Mouse (Mus musculus): ENCODE results near the gene Rassf7. TPM values are rescaled to one million over a fixed set of nuclear protein-coding genes. Genes with fewer than 3 reads are reported as not detected.

Rassf7 gene
- total and polyA plus RNA-seq, 2 experiments, result 21.6 to 49.1 TPM

DNA sequence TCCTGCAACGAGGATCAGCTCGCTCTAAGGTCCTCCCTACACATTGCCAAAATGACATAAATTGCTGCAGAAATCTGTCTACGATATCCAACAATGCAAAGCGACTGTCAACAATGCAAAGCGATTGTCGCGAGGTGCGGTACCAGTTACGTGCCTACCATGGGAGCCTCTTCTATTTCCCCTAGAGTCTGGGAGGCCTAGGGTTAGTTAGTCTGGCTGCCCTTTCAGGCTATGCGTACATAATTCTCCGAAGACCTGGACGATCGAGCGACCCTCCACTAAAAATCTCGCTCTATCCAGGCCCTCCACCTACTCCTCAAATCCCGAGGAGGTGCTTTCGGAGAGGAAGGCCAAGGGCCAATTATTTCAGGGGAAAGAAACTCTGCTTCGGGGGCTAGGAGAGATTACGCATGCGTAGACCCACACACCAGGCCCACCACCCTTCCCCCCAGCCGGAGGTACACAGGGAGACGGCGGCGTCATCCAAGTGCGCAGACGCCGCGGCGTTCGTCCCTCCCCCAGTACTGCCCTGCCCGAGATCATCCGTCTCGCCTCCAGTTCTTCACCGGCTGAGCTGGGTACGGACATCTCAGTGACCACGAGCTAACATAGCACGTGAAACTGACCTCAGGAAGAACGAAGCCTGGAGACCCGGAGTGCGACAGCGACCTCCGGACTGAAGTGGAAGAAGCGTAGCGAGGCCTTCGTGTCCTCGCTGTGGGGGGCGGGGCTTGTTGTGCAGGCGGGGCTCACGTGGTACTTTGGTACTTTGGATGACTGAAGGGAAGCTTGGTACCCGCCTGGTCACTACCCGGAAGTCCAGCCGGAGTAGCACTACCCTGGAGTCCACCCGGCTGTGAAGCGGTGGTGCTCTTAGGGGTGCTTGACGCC, 43.3 kb upstream of the Rassf7 start, which contains the start of gene Rnh1:
Gene Rnh1 (minus strand): TSS at position 742 of the 891 bp plus-strand sequence.
- peak; percentile 57 for TF ChIP-seq POLR2A (IDR thresholded peaks at IDR 0.05; ENCODE audit: extremely low read depth, insufficient read depth, low read length)
- no peak for TF ChIP-seq CTCF (IDR thresholded peaks at IDR 0.05; ENCODE audit: low read depth, low read length)
- Histone ChIP-seq H3K9ac (ENCODE audit: low read depth, low read length) (peak within 1 kb of the TSS; percentile 83), H3K4me1 (ENCODE audit: control insufficient read depth, insufficient read depth, low read length) (peaks cover 22% of the 10 kb centered on the region; the same call in 1 of the 2 replicates), H3K4me3 (ENCODE audit: insufficient read depth, low read depth, low read length) (peak within 1 kb of the TSS; percentile 78), H3K36me3 (ENCODE audit: control insufficient read depth, insufficient read depth, low read length) (no peaks in the 10 kb centered on the region), H3K27me3 (ENCODE audit: control insufficient read depth, insufficient read depth, low read length) (no peaks in the 10 kb centered on the region), H3K79me2 (ENCODE audit: control insufficient read depth, insufficient read depth, low read length) (no peaks in the 10 kb centered on the region; the same call in 1 of the 2 replicates), H3K27ac (replicated peaks; ENCODE audit: insufficient read depth, low read depth, low read length) (peak within 1 kb of the TSS; percentile 90)
- peak; percentile 90 for DNase-seq (ENCODE audit: extremely low read depth, low read depth, low spot score)
- WGBS, result under 1% methylated on average over 55 of the region's 55 CpGs

DNA sequence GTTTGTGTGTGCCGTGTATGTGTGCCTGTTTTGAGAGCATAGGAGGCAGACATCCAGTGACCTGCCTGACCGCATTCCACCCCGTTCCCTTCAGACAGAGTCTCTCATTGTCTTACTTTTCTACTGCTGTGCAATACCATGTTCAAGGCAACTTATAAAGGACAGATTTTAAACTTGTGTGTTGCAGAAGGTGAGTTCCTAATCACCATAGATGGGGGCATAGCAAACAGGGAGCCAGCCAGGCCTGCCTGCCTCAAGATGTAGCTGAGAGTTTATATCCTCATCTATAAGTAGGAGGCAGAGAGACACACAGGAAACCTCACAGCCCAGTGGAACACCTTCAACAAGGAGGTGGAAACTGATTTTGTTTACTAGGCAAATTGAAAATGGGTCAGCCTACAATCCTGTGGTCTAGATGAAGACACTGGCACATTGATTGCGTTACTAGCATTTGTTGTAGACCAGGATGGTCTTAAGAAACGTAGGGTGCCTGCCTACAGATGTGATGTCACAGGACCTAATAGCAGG, 42.3 kb upstream of the Rassf7 start:
- peaks cover 17% of the 10 kb centered on the region; the same call in 1 of the 2 replicates for H3K4me1 ChIP-seq (ENCODE audit: control insufficient read depth, insufficient read depth, low read length)
- 69% methylated on average over 5 of the region's 5 CpGs for WGBS
- H3K9ac ChIP-seq (ENCODE audit: low read depth, low read length), result no peak overlapping the region; the same call in 1 of the 2 replicates
- no peak for TF ChIP-seq CTCF (IDR thresholded peaks at IDR 0.05; ENCODE audit: low read depth, low read length)
- H3K36me3 ChIP-seq (ENCODE audit: control insufficient read depth, insufficient read depth, low read length), result no peaks in the 10 kb centered on the region
- no peaks in the 10 kb centered on the region for H3K27me3 ChIP-seq (ENCODE audit: control insufficient read depth, insufficient read depth, low read length)
- DNase-seq (ENCODE audit: extremely low read depth, low read depth, low spot score), result no peak
- no peaks in the 10 kb centered on the region; the same call in 1 of the 2 replicates for H3K79me2 ChIP-seq (ENCODE audit: control insufficient read depth, insufficient read depth, low read length)
- peak overlapping the region; percentile 90 for H3K27ac ChIP-seq (replicated peaks; ENCODE audit: insufficient read depth, low read depth, low read length)
- H3K4me3 ChIP-seq (ENCODE audit: insufficient read depth, low read depth, low read length), result no peak overlapping the region

DNA sequence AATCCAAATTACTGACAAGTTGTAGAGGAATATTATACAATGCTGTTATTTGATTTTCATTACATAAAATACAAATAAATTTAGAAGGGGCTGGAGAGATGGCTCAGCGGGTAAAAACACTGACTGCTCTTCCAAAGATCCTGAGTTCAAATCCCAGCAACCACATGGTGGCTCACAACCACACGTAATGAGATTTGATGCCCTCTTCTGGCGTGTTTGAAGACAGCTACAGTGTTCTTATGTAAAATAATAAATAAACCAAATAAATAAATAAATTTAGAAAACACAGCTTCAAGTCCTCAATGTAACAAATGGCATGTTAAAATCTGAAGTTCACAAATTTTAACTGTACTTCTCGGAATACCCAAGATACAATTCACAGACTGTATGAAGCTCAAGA, 40.6 kb upstream of the Rassf7 start:
- H3K27me3 ChIP-seq (ENCODE audit: control insufficient read depth, insufficient read depth, low read length), result no peaks in the 10 kb centered on the region
- no peak overlapping the region for H3K4me3 ChIP-seq (ENCODE audit: insufficient read depth, low read depth, low read length)
- WGBS, result 89% methylated on average over 4 of the region's 4 CpGs
- TF ChIP-seq POLR2A (IDR thresholded peaks at IDR 0.05; ENCODE audit: extremely low read depth, insufficient read depth, low read length) (no peak), CTCF (IDR thresholded peaks at IDR 0.05; ENCODE audit: low read depth, low read length) (no peak)
- DNase-seq (ENCODE audit: extremely low read depth, low read depth, low spot score), result no peak
- no peaks in the 10 kb centered on the region; the same call in 1 of the 2 replicates for H3K79me2 ChIP-seq (ENCODE audit: control insufficient read depth, insufficient read depth, low read length)
- peaks cover 9% of the 10 kb centered on the region; the same call in 1 of the 2 replicates for H3K4me1 ChIP-seq (ENCODE audit: control insufficient read depth, insufficient read depth, low read length)
- no peak overlapping the region for H3K27ac ChIP-seq (replicated peaks; ENCODE audit: insufficient read depth, low read depth, low read length)
- no peak overlapping the region for H3K9ac ChIP-seq (ENCODE audit: low read depth, low read length)
- no peaks in the 10 kb centered on the region for H3K36me3 ChIP-seq (ENCODE audit: control insufficient read depth, insufficient read depth, low read length)

DNA sequence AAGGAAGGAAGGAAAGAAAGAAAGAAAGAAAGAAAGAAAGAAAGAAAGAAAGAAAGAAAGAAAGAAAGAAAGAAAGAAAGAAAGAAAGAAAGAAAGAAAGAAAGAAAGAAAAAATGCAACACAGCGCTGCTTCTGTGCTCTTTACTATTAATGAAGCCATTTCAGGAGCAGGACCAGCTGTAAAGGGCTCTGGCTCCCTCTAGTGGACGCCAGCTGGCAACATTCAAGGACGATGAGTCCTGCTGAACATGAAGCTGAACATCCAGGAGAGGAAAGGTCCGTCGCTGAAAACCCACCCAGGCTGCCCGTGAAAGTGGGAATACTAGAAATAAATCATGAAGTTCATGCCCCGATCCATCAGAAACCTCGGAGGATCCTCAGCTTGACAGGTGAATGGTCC, 39.5 kb upstream of the Rassf7 start:
- no peaks in the 10 kb centered on the region for H3K36me3 ChIP-seq (ENCODE audit: control insufficient read depth, insufficient read depth, low read length)
- WGBS, result 3% methylated on average over 8 of the region's 8 CpGs
- H3K4me3 ChIP-seq (ENCODE audit: insufficient read depth, low read depth, low read length), result no peak overlapping the region
- peaks cover 7% of the 10 kb centered on the region; the same call in 1 of the 2 replicates for H3K4me1 ChIP-seq (ENCODE audit: control insufficient read depth, insufficient read depth, low read length)
- H3K27ac ChIP-seq (replicated peaks; ENCODE audit: insufficient read depth, low read depth, low read length), result no peak overlapping the region
- DNase-seq (ENCODE audit: extremely low read depth, low read depth, low spot score), result peak; percentile 73
- H3K9ac ChIP-seq (ENCODE audit: low read depth, low read length), result no peak overlapping the region
- TF ChIP-seq CTCF (IDR thresholded peaks at IDR 0.05; ENCODE audit: low read depth, low read length), result peak; percentile 97
- no peak for TF ChIP-seq POLR2A (IDR thresholded peaks at IDR 0.05; ENCODE audit: extremely low read depth, insufficient read depth, low read length)
- H3K27me3 ChIP-seq (ENCODE audit: control insufficient read depth, insufficient read depth, low read length), result no peaks in the 10 kb centered on the region
- H3K79me2 ChIP-seq (ENCODE audit: control insufficient read depth, insufficient read depth, low read length), result no peaks in the 10 kb centered on the region; the same call in 1 of the 2 replicates

DNA sequence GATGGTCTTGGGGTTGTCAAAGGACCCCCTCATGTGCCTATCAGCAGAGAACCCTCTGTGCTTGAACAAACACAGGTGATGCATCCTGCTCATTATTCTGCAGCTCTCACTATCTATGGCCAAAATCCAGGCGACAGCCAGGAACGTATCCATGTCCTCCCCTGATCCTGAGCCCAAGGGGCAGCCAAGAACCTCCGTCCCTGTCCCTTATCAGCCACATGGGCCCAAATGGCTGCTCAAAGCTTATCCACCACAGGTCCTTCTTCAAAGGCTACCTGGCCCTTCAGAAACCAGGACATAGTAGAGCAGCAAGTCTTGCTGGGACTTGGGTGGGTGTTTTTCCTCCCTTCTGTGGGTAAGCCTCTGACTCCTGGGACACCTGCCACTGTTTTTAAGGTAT, 27.5 kb upstream of the Rassf7 start:
- H3K4me3 ChIP-seq (ENCODE audit: insufficient read depth, low read depth, low read length), result no peak overlapping the region
- H3K27me3 ChIP-seq (ENCODE audit: control insufficient read depth, insufficient read depth, low read length), result no peaks in the 10 kb centered on the region
- WGBS, result 73% methylated on average over 3 of the region's 3 CpGs
- DNase-seq (ENCODE audit: extremely low read depth, low read depth, low spot score), result no peak
- H3K4me1 ChIP-seq (ENCODE audit: control insufficient read depth, insufficient read depth, low read length), result peaks cover 5% of the 10 kb centered on the region; the same call in 1 of the 2 replicates
- H3K27ac ChIP-seq (replicated peaks; ENCODE audit: insufficient read depth, low read depth, low read length), result no peak overlapping the region
- H3K9ac ChIP-seq (ENCODE audit: low read depth, low read length), result no peak overlapping the region
- H3K79me2 ChIP-seq (ENCODE audit: control insufficient read depth, insufficient read depth, low read length), result no peaks in the 10 kb centered on the region
- TF ChIP-seq CTCF (IDR thresholded peaks at IDR 0.05; ENCODE audit: low read depth, low read length), result no peak
- no peak for TF ChIP-seq POLR2A (IDR thresholded peaks at IDR 0.05; ENCODE audit: extremely low read depth, insufficient read depth, low read length)
- peaks cover 10% of the 10 kb centered on the region for H3K36me3 ChIP-seq (ENCODE audit: control insufficient read depth, insufficient read depth, low read length)

Data from liver, adult 2 months (tissue).